Mouse (Mus musculus) midbrain, embryonic 10.5 days (tissue): Measurements from ENCODE around the gene Rab7b. TPM values are rescaled to one million over a fixed set of nuclear protein-coding genes. Genes with fewer than 3 reads are reported as not detected.
A peak's percentile ranks its signal among the peaks of the same experiment; 100 is the strongest.

Source experiments
- DNase-seq: peaks from one replicate; pipeline ENCODE4 v3.0.0-alpha.2; 2017; ENCODE audit warnings: low spot score
- H3K27ac ChIP-seq: fragments of 300-500 bp; sonication (generic); replicated peaks from 2 replicates; pipeline ENCODE4 v1.5.1; 2016; ENCODE audit warnings: mild to moderate bottlenecking
- H3K27me3 ChIP-seq: fragments of 300-500 bp; sonication (generic); 2 replicates; pipeline ENCODE4 v1.6.1; 2016; ENCODE audit warnings: low read depth, mild to moderate bottlenecking; ENCODE audit not compliant: poor library complexity, severe bottlenecking
- H3K36me3 ChIP-seq: fragments of 300-500 bp; sonication (generic); 2 replicates; pipeline ENCODE4 v1.6.1; 2016; ENCODE audit warnings: mild to moderate bottlenecking, moderate library complexity
- H3K4me1 ChIP-seq: fragments of 300-500 bp; sonication (generic); 2 replicates; pipeline ENCODE4 v1.6.1; 2016
- H3K4me3 ChIP-seq: fragments of 300-500 bp; sonication (generic); 2 replicates; pipeline ENCODE4 v1.5.1; 2016; ENCODE audit warnings: mild to moderate bottlenecking, moderate library complexity
- H3K9me3 ChIP-seq: fragments of 300-500 bp; sonication (generic); replicated peaks from 2 replicates; pipeline ENCODE4 v1.6.1; 2016; ENCODE audit warnings: mild to moderate bottlenecking
- WGBS: fragments of 180-500 bp; shearing (Covaris S2); methylation state at CpG from one replicate; pipeline ENCODE4 v1.1.7; 2016; 5-methylcytosine and 5-hydroxymethylcytosine counted together
- polyA plus RNA-seq: library from polyadenylated mRNA; unstranded; fragments of >200 nt; fragmentation: Nextera tagmentation; extraction: Ambion mirVana; gene quantifications from 2 replicates; pipeline ENCODE4 v1.2.1, GENCODE M21; 2016

Gene Rab7b
- polyA plus RNA-seq, 1 experiment from 2014 or later, result 0.77 TPM

DNA sequence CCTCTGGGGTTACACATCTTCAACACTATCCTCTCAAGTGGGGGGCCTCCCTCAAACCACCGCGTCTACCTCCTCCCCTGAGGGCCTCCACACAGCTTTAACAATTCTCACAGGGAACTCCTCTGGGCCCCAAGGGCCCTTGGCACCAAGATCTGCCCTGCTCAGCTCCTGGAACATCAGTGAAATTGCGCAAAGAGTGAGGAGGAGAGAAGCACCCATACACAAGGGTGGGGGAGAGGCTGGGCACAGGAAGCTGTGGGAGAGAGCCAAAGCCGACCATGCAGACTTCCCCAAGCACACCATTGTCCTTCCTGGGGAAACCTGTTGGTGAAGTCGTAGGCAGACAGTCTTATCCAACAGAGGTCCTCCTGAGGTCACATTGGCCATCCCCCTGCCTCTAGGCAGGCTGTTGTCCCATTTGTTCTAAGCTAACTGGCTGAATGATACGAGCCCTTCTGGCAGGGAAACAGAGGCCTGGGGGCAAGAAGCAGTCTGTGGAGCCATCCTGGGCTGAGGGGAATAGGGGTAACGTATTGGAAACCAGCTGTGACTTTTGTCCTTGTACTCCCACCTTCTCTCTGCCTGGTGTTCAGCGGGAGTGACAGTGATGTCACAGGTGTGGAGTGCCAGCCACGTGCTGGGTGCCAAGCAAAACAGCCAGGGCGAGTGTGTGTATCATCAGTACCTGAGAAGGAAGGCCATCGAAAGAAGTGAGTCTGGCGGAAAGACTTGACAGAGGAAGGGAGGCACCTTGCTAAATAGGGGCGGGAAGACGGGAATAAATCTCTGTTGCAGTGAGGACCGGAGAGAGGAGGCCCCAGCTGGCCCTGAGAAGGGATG is 61.4 kb downstream of the Rab7b start:
- Histone ChIP-seq H3K27ac (no peak overlapping the region), H3K27me3 (0 out of 2 replicates have a peak, but pooled peaks cover 6% of the 10 kb centered on the region), H3K36me3 (no peaks in the 10 kb centered on the region), H3K4me1 (peaks cover 15% of the 10 kb centered on the region), H3K9me3 (no peaks in the 10 kb centered on the region), H3K4me3 (no peak overlapping the region)
- DNase-seq, result no peak
- 80% methylated on average over 15 of the region's 15 CpGs for WGBS

DNA sequence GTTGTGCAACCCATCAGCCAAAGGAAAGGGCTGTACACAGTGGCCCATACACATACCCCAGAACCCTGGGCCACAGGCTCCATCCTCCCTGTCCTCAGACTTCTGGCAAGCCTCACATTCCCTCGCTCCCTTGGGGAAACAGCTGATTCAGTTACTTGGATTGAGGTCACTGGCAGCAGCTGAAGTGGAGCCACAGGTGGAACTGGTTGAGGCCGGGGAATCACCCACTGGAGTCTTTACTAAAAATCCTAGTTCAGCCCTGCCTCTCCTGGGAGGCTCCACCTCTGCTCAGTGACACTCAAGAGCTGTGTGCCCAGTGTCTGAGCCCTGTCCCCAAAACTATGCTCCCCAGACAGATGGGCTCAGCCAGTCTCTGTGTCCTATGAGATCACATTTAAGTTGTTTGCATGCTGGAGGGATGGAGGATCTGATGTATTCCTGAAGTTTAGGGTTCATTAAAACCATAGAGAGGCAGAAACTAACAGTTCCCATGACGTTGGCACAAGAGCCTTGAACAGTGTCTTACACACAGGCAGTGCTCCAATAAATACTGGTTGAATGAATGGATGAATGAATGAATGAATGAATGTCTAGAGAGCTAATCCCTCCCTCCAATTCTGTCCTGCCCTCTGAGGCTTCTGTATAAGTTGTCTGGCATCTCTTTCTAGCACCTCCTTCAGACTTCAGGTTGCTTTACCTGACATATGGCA is 62.8 kb downstream of the Rab7b start:
- WGBS, result 75% methylated on average over 3 of the region's 3 CpGs
- H3K36me3 ChIP-seq, result no peaks in the 10 kb centered on the region

DNA sequence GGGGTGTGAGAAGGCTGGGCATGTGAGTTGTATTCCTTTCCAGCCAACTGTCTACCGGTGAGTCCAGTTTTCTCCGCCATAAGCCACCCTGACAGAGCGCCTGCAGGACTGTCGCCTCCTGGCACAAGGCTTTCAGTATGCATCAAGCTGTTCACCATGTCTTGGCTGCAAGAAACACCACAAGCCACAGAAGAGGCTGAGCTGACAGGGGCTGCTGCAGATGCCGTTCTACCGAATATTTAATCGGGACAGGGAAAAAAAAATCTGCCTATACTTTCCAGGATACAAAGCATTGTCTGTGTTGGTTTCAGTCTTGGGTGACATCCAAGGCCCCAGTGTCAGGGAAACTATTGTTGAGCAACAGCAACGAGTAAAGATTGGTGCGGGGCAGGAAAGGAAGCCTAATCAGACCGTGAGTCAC is 63.4 kb downstream of the Rab7b start:
- 88% methylated on average over 10 of the region's 10 CpGs for WGBS
- Histone ChIP-seq H3K4me1 (peaks cover 9% of the 10 kb centered on the region), H3K36me3 (no peaks in the 10 kb centered on the region), H3K27ac (no peak overlapping the region), H3K27me3 (0 out of 2 replicates have a peak, but pooled peaks cover 6% of the 10 kb centered on the region), H3K4me3 (no peak overlapping the region), H3K9me3 (no peaks in the 10 kb centered on the region)
- no peak for DNase-seq

More for the DNA sequence above, 62.8 kb downstream of the Rab7b start:
- Histone ChIP-seq H3K27ac (no peak overlapping the region), H3K4me3 (no peak overlapping the region), H3K4me1 (peaks cover 14% of the 10 kb centered on the region), H3K9me3 (no peaks in the 10 kb centered on the region), H3K27me3 (0 out of 2 replicates have a peak, but pooled peaks cover 6% of the 10 kb centered on the region)
- no peak for DNase-seq

DNA sequence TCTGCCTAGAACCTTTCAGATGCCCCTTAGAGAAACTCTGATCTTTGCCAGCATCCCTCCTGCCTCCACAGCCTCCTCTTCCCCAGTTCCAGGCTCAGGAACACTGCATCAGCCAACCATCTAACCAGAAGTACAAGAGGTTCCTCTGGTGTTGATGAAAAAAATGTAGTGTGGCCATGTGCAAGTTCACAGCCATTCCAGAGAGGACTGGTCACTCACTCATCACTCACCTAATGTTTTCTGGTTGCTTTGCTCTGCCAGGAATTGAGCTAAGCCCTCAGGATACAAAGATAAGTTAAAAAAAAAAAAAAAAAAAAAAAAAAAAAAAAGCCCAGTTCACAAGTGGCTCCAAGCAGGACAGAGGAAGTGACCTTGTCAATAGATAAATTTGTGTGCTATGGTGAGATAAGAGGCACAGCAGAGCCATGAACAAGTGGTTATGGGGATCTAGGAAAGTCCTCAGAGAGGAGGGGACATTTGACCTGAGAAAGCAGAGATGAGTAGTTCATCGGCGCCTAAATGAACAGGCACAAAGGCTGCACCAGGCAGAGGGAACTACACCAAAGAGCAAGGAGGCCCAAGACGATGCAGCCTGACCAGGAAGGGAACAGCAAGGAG is 65.8 kb downstream of the Rab7b start:
- no peaks in the 10 kb centered on the region for H3K36me3 ChIP-seq
- no peak overlapping the region for H3K27ac ChIP-seq
- H3K4me3 ChIP-seq, result no peak overlapping the region
- peaks cover 8% of the 10 kb centered on the region for H3K4me1 ChIP-seq
- no peaks in the 10 kb centered on the region for H3K9me3 ChIP-seq
- 87% methylated on average over 3 of the region's 3 CpGs for WGBS
- no peak for DNase-seq
- 0 out of 2 replicates have a peak, but pooled peaks cover 6% of the 10 kb centered on the region for H3K27me3 ChIP-seq

DNA sequence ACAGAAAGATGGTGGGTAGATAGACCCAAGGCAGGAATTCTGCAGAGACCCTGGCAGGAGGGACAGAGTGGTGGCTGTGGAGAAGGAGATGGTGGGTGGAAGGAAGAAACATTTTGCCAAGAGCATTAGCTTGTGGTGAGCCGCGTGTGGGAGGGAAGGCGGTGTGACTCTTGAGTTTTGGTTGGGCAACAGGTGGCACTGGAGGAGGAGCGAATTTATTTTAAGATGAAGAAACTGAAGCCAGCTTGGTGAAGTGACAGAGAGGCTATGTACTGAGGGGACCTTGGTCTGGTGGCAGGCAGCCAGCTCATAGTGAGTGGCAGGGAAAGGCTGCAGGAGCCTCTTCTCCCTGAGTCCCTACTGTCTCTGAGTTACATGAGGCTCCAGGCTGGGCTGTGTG is 66.4 kb downstream of the Rab7b start:
- no peaks in the 10 kb centered on the region for H3K36me3 ChIP-seq
- H3K9me3 ChIP-seq, result no peaks in the 10 kb centered on the region
- WGBS, result 95% methylated on average over 4 of the region's 4 CpGs
- H3K27me3 ChIP-seq, result 0 out of 2 replicates have a peak, but pooled peaks cover 6% of the 10 kb centered on the region
- H3K27ac ChIP-seq, result no peak overlapping the region
- no peak overlapping the region for H3K4me3 ChIP-seq
- H3K4me1 ChIP-seq, result peaks cover 14% of the 10 kb centered on the region
- DNase-seq, result no peak

DNA sequence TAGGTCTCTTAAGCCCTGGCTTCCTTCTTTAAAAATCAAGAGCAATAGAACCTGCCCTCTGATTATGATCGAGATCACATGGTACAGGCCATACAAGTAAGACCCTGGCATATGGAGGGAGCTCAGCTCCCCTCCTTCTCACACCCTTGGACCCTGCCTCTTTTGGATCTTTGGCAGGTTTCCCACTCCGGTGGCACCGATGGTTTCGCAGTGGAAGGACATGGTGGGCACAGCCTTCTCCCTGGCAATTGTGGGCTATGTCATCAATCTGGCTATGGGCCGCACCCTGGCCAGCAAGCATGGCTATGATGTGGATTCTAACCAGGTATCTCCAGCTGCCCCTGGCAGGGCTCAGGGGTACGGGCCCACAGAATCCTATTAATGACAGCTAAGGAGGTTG is 68.7 kb downstream of the Rab7b start:
- Histone ChIP-seq H3K36me3 (no peaks in the 10 kb centered on the region), H3K4me3 (no peak overlapping the region), H3K4me1 (peaks cover 21% of the 10 kb centered on the region), H3K27ac (no peak overlapping the region), H3K27me3 (no peaks in the 10 kb centered on the region), H3K9me3 (no peaks in the 10 kb centered on the region)
- DNase-seq, result no peak
- WGBS, result 94% methylated on average over 6 of the region's 6 CpGs

DNA sequence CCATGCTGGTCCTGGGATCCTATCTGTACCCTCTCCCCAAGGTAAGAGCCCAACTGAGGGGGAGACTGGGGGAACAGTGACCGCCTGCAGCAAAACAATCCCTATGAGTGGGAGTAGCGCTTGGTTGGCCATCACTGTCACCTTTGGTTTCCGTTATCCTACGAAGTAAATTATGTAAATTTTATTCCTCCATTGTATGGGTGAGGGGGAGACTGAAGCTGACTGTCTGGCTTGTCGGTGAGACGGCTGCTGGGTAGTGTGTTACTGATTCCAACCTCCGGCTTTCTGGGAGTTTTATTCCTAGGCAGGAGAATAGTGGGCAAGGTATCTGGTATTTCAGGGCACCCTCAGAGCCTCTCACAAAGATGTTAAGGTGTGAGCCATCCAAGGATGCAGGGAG is 70.3 kb downstream of the Rab7b start:
- WGBS, result 73% methylated on average over 7 of the region's 7 CpGs
- H3K9me3 ChIP-seq, result no peaks in the 10 kb centered on the region
- peaks cover 21% of the 10 kb centered on the region for H3K4me1 ChIP-seq
- DNase-seq, result no peak
- no peaks in the 10 kb centered on the region for H3K27me3 ChIP-seq
- H3K4me3 ChIP-seq, result no peak overlapping the region
- H3K27ac ChIP-seq, result peak overlapping the region; percentile 43
- H3K36me3 ChIP-seq, result no peaks in the 10 kb centered on the region

DNA sequence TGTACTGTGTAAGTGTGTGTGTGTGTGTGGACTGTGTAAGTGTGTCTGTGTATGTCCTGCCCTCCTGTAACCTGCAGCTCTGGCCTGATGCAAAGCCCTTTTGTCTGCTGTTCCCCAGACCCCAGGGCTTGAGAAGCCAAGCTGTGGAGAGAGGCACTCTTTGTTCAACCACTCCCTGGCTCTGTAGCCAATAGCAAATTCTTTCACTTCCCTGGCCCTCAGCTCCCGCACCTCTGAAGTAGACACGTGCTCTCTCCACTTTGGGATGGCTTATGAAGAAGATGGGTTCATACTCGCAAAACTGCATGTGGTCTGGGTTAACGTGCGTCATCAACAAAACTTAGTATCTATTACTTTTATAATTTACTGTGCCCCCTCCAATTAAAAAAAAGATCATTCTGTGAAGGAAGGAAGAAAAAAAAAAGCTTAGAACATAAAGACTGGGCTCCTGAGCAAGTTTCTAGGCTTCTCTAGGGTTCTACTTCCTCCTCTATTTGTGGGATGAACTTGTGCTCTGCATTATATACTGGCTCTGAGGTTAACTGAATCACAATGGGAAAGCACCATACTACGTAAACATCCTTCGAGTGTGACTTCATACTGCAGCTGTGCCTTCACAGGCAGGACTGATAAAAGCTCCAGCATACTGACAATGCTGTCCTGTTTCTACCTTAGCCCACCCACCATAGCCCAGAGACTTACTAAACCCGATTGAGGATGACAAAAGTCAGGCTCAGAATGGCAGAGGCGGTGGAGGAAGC is 71.4 kb downstream of the Rab7b start:
- WGBS, result 75% methylated on average over 9 of the region's 9 CpGs
- Histone ChIP-seq H3K27me3 (no peaks in the 10 kb centered on the region), H3K27ac (peak overlapping the region; percentile 43; the same call in 1 of the 2 replicates), H3K4me1 (peaks cover 21% of the 10 kb centered on the region), H3K36me3 (no peaks in the 10 kb centered on the region), H3K9me3 (no peaks in the 10 kb centered on the region), H3K4me3 (no peak overlapping the region)
- no peak for DNase-seq

DNA sequence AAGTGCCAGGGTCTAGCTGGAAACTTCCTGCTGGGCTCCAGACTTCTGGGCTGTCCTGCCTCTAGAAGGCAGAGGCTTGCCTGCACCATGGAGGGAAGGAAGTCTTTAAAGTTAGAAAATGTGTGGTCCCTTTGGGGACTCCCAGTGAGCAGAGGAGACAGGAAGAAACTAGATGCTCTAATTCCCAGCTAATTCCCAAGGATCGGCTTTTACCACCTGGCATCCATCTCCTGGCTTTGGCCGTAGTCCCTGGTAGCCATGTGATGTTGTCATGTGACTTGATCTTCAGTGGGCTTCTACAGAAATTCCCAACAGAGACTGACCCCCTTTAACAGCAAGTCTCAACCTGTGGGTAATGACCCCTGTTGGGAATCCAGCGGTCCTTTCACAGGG is 71.9 kb downstream of the Rab7b start:
- H3K27ac ChIP-seq, result no peak overlapping the region
- 94% methylated on average over 3 of the region's 3 CpGs for WGBS
- H3K9me3 ChIP-seq, result no peaks in the 10 kb centered on the region
- no peak for DNase-seq
- no peaks in the 10 kb centered on the region for H3K36me3 ChIP-seq
- H3K27me3 ChIP-seq, result no peaks in the 10 kb centered on the region
- H3K4me3 ChIP-seq, result no peak overlapping the region
- H3K4me1 ChIP-seq, result peaks cover 21% of the 10 kb centered on the region

DNA sequence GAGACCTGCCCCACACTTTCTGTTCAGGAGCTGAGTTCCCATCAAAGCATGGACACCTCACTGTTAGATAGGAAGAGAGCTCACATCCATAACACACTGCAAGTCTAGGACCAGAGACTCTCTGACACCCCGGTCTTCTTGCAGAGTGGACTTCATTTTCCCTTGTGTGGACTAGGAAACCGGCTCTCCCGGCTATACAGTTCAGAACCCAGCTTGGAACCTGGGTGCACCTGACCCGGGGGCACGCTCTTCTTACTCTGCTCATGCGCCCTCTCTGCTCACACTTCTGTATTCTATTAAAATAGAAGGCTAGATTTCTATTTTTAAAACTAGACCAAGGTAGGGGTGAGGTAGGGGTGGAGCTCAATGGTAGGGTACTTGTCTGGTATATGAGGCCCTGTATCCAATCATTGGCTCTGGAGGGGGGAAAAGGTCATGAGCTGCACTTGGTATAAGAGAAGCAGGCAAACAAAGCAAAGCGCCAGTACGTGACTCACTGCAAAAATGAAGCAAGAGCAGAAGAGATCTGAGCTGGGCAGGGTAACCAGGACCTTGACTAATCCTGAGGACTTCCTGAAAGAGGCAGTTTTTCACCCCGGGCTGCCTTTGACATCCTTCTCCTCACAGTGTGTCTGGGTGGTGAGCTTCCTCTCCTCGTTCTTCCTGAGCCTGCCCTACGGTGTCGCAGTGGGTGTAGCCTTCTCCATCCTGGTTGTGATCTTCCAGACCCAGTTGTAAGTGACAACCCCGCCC is 72.8 kb downstream of the Rab7b start:
- Histone ChIP-seq H3K4me3 (no peak overlapping the region), H3K4me1 (peaks cover 23% of the 10 kb centered on the region), H3K27me3 (no peaks in the 10 kb centered on the region), H3K9me3 (no peaks in the 10 kb centered on the region), H3K27ac (no peak overlapping the region), H3K36me3 (no peaks in the 10 kb centered on the region)
- no peak for DNase-seq
- 90% methylated on average over 13 of the region's 13 CpGs for WGBS

DNA sequence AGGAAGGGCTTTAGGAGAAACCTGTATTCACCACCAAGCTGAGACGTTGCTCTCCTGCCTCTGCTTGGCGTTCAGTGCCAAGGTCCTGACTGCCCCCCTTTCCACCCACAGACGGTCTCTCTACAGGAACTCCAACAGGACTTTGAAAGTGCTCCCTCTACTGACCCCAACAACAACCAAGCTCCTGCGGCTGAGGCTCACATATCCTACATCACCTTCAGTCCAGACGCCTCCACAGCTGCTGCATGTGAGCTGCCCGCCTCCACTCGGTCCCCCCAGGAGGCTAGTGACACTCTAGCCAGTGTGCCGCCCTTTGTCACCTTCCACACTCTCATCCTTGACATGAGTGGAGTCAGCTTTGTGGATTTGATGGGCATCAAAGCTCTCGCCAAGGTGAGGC is 75.2 kb downstream of the Rab7b start:
- 57% methylated on average over 9 of the region's 9 CpGs for WGBS
- Histone ChIP-seq H3K36me3 (no peaks in the 10 kb centered on the region), H3K4me1 (peaks cover 21% of the 10 kb centered on the region), H3K27me3 (no peaks in the 10 kb centered on the region), H3K27ac (no peak overlapping the region), H3K9me3 (no peaks in the 10 kb centered on the region), H3K4me3 (no peak overlapping the region)
- no peak for DNase-seq
